Mouse (Mus musculus) fat pad, adult 2 months (tissue): ENCODE measurements around the gene E330009J07Rik.

ENCODE experiments used
- DNase-seq: peaks from one replicate; pipeline ENCODE4 v3.0.0-alpha.2; 2011; ENCODE audit warnings: low read depth, low spot score; ENCODE audit errors: extremely low read depth

Gene E330009J07Rik

GRCm38 (mm10) chr6:40430251-40430650 is 5.7 kb downstream of the E330009J07Rik start:
- no peak for DNase-seq

- DNase-seq: no peak
Measured at GRCm38 (mm10) chr6:40429521-40429931, 6.4 kb downstream of the E330009J07Rik start.

- DNase-seq: no peak
Measured at GRCm38 (mm10) chr6:40428696-40429095, 7.2 kb downstream of the E330009J07Rik start.

GRCm38 (mm10) chr6:40427441-40427840 is 8.5 kb downstream of the E330009J07Rik start:
- DNase-seq: no peak

GRCm38 (mm10) chr6:40423774-40424173 is 12.2 kb downstream of the E330009J07Rik start:
- DNase-seq: no peak

GRCm38 (mm10) chr6:40423013-40423412 is 12.9 kb downstream of the E330009J07Rik start:
- no peak for DNase-seq

- no peak for DNase-seq
Measured at GRCm38 (mm10) chr6:40421099-40421498, 14.8 kb downstream of the E330009J07Rik start.

GRCm38 (mm10) chr6:40418386-40418785 is 17.5 kb downstream of the E330009J07Rik start:
- no peak for DNase-seq

- no peak for DNase-seq
Measured at GRCm38 (mm10) chr6:40415799-40416198, 20.1 kb downstream of the E330009J07Rik start.

GRCm38 (mm10) chr6:40413565-40413964 is 22.4 kb downstream of the E330009J07Rik start:
- DNase-seq: no peak

GRCm38 (mm10) chr6:40413046-40413445 is 22.9 kb downstream of the E330009J07Rik start:
- DNase-seq: no peak

GRCm38 (mm10) chr6:40411085-40411484 is 24.9 kb downstream of the E330009J07Rik start:
- DNase-seq: no peak

- no peak for DNase-seq
Measured at GRCm38 (mm10) chr6:40403640-40404285, 32.2 kb downstream of the E330009J07Rik start.

- no peak for DNase-seq
Measured at GRCm38 (mm10) chr6:40402031-40402430, 33.9 kb downstream of the E330009J07Rik start.

GRCm38 (mm10) chr6:40393213-40393612 is 42.7 kb downstream of the E330009J07Rik start:
- no peak for DNase-seq

GRCm38 (mm10) chr6:40390975-40391374 is 45.0 kb downstream of the E330009J07Rik start:
- DNase-seq: no peak

GRCm38 (mm10) chr6:40388660-40389059 is 47.3 kb downstream of the E330009J07Rik start:
- DNase-seq: no peak

GRCm38 (mm10) chr6:40385682-40386081 is 50.3 kb downstream of the E330009J07Rik start:
- no peak for DNase-seq

GRCm38 (mm10) chr6:40381908-40382307 is 54.0 kb downstream of the E330009J07Rik start:
- DNase-seq: no peak

GRCm38 (mm10) chr6:40380181-40380580 is 55.8 kb downstream of the E330009J07Rik start:
- no peak for DNase-seq

GRCm38 (mm10) chr6:40371031-40371430 is 64.9 kb downstream of the E330009J07Rik start:
- no peak for DNase-seq

GRCm38 (mm10) chr6:40353360-40353759 is 82.6 kb downstream of the E330009J07Rik start:
- no peak for DNase-seq
